Mouse (Mus musculus) hindbrain, embryonic 14.5 days (tissue): ENCODE data around the gene Cer1. TPM values are rescaled to one million over a fixed set of nuclear protein-coding genes. Genes with fewer than 3 reads are reported as not detected.
A peak's percentile ranks its signal among the peaks of the same experiment; 100 is the strongest.

Experiments
- ATAC-seq: fragments of 200-750 bp; cut with Nextera tagmentation; 2 replicates; pipeline ENCODE4 v1.8.0; 2017; ENCODE audit warnings: moderate number of reproducible peaks, mild to moderate bottlenecking, moderate TSS enrichment, moderate library complexity; ENCODE audit not compliant: low FRiP score
- DNase-seq: peaks from one replicate; pipeline ENCODE4 v3.0.0-alpha.2; 2015; ENCODE audit warnings: low spot score
- H3K27ac ChIP-seq: fragments of 300-500 bp; sonication (generic); 2 replicates; pipeline ENCODE4 v1.5.1; 2014; ENCODE audit warnings: mild to moderate bottlenecking, moderate library complexity
- H3K27me3 ChIP-seq: fragments of 300-500 bp; sonication (generic); 2 replicates; pipeline ENCODE4 v1.6.1; 2014; ENCODE audit warnings: mild to moderate bottlenecking, low read length, mixed read lengths; ENCODE audit not compliant: control insufficient read depth, insufficient read depth
- H3K36me3 ChIP-seq: fragments of 300-500 bp; sonication (generic); replicated peaks from 2 replicates; pipeline ENCODE4 v1.6.1; 2014; ENCODE audit not compliant: control insufficient read depth, insufficient read depth
- H3K4me1 ChIP-seq: fragments of 300-500 bp; sonication (generic); replicated peaks from 2 replicates; pipeline ENCODE4 v1.6.1; 2014; ENCODE audit warnings: antibody characterized with exemption, low read length, mixed read lengths; ENCODE audit not compliant: control insufficient read depth, insufficient read depth
- H3K4me2 ChIP-seq: fragments of 300-500 bp; sonication (generic); replicated peaks from 2 replicates; pipeline ENCODE4 v1.6.1; 2014; ENCODE audit warnings: mild to moderate bottlenecking, moderate library complexity
- H3K4me3 ChIP-seq: fragments of 300-500 bp; sonication (generic); replicated peaks from 2 replicates; pipeline ENCODE4 v1.5.1; 2014; ENCODE audit warnings: mild to moderate bottlenecking, low read length
- H3K9ac ChIP-seq: fragments of 300-500 bp; sonication (generic); 2 replicates; pipeline ENCODE4 v1.6.1; 2014
- H3K9me3 ChIP-seq: fragments of 300-500 bp; sonication (generic); 2 replicates; pipeline ENCODE4 v1.6.1; 2016; ENCODE audit warnings: low read length; ENCODE audit not compliant: control insufficient read depth
- WGBS: fragments of 180-500 bp; shearing (Covaris S2); extraction: QIAGEN DNeasy Blood & Tissue Kit; methylation state at CpG from one replicate; pipeline ENCODE4 v1.1.7; 2014; 5-methylcytosine and 5-hydroxymethylcytosine counted together
- polyA plus RNA-seq: library from polyadenylated mRNA; unstranded; fragments of >200 nt; fragmentation: Nextera tagmentation; extraction: Ambion mirVana; gene quantifications from 2 replicates; pipeline ENCODE4 v1.2.1, GENCODE M21; 2014

Cer1 gene
- polyA plus RNA-seq, 1 experiment from 2014 or later: not detected

- WGBS: 83% methylated on average over 8 of the region's 8 CpGs
- no peak for ATAC-seq
- H3K9ac ChIP-seq: no peak overlapping the region
Observed at GRCm38 (mm10) chr4:82864974-82865699, 19.8 kb downstream of the Cer1 start.

GRCm38 (mm10) chr4:82863316-82863715 is 21.6 kb downstream of the Cer1 start:
- ATAC-seq (no peak), DNase-seq (no peak)
- H3K27me3 ChIP-seq: no peaks in the 10 kb centered on the region
- no peak overlapping the region for H3K27ac ChIP-seq
- no peaks in the 10 kb centered on the region for H3K36me3 ChIP-seq
- H3K4me2 ChIP-seq: no peak overlapping the region
- H3K4me3 ChIP-seq: no peak overlapping the region
- H3K9ac ChIP-seq: no peak overlapping the region
- 77% methylated on average over 8 of the region's 8 CpGs for WGBS
- no peaks in the 10 kb centered on the region for H3K9me3 ChIP-seq
- peaks cover 12% of the 10 kb centered on the region for H3K4me1 ChIP-seq

More at GRCm38 (mm10) chr4:82864974-82865699, 19.8 kb downstream of the Cer1 start:
- 0 out of 2 replicates have a peak, but pooled peaks cover 2% of the 10 kb centered on the region for H3K4me1 ChIP-seq
- no peak for DNase-seq
- H3K4me2 ChIP-seq: no peak overlapping the region
- H3K27me3 ChIP-seq: no peaks in the 10 kb centered on the region
- no peaks in the 10 kb centered on the region for H3K9me3 ChIP-seq
- H3K27ac ChIP-seq: no peak overlapping the region
- no peak overlapping the region for H3K4me3 ChIP-seq
- no peaks in the 10 kb centered on the region for H3K36me3 ChIP-seq

- no peak overlapping the region for H3K27ac ChIP-seq
- H3K4me3 ChIP-seq: no peak overlapping the region
- H3K9me3 ChIP-seq: no peaks in the 10 kb centered on the region
- no peaks in the 10 kb centered on the region for H3K36me3 ChIP-seq
- H3K9ac ChIP-seq: no peak overlapping the region
- H3K4me2 ChIP-seq: no peak overlapping the region
- WGBS: 97% methylated on average over 2 of the region's 2 CpGs
- H3K4me1 ChIP-seq: peaks cover 22% of the 10 kb centered on the region
- no peaks in the 10 kb centered on the region for H3K27me3 ChIP-seq
- no peak for DNase-seq
- no peak for ATAC-seq
Observed at GRCm38 (mm10) chr4:82861451-82861850, 23.5 kb downstream of the Cer1 start.

DNA sequence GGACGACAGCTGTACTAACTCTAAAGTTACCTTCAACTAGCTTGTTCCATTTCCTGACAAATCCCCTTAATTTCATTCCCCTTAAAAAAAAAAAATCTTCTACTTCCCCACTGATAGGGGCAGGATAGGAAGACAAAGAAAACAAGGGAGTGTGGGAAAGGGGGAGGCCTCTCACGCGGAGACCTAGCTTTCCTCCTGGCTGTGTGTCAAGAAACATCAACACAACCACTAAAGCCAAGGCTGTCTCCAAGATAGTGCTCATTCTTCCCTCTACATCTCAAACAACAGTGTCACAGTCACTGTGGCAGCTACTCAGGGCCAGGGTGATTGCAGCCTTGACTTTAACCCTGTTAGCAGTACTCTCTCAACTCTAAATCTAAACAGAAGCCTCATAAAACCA is 24.4 kb downstream of the Cer1 start:
- Histone ChIP-seq H3K9me3 (no peaks in the 10 kb centered on the region), H3K9ac (no peak overlapping the region), H3K36me3 (no peaks in the 10 kb centered on the region), H3K4me3 (no peak overlapping the region), H3K4me1 (peaks cover 25% of the 10 kb centered on the region), H3K27ac (no peak overlapping the region), H3K27me3 (no peaks in the 10 kb centered on the region), H3K4me2 (no peak overlapping the region)
- WGBS: 45% methylated on average over 3 of the region's 3 CpGs
- DNase-seq: no peak
- ATAC-seq: no peak

- WGBS: under 1% methylated on average over 82 of the region's 82 CpGs
Observed at GRCm38 (mm10) chr4:82859131-82860125, 25.5 kb downstream of the Cer1 start, which contains the start of gene Zdhhc21. TSS of gene Zdhhc21 (minus strand) at chr4:82859958.

DNA sequence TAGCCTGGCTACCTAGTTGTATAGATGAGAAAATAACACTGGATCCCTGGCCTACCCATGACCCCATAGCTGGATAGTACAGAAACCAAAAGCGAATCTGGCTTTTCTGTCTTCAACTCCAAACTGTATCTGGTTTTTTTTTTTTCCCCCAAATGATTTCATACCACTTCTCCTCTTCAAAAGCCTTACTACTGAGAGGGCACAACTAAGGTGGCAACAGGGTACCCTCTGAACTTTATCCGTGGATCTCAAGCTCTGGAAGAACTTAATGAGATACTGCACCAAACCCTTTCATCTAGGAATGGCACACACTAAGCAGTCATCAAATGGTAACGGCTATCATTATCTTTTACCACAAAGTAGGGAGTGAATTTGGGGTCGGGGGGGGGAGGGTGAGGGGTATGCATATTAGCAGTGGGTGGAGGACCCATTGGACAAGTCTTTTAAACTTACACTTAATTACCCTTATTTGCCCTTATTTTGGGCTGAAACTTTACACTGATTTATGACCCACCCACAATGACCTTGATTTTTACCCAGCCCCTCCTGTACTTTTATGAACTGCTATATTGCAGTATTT is 26.4 kb downstream of the Cer1 start:
- WGBS: 24% methylated on average over 4 of the region's 4 CpGs
- H3K4me3 ChIP-seq: peak overlapping the region; percentile 81
- ATAC-seq (peak; percentile 0; the same call in 1 of the 2 replicates), DNase-seq (no peak)
- peak overlapping the region; percentile 87 for H3K4me2 ChIP-seq
- H3K9me3 ChIP-seq: no peaks in the 10 kb centered on the region
- H3K27me3 ChIP-seq: no peaks in the 10 kb centered on the region
- peaks cover 25% of the 10 kb centered on the region for H3K4me1 ChIP-seq
- peak overlapping the region; percentile 95; the same call in 1 of the 2 replicates for H3K27ac ChIP-seq
- no peaks in the 10 kb centered on the region for H3K36me3 ChIP-seq
- peak overlapping the region; percentile 94 for H3K9ac ChIP-seq

More at GRCm38 (mm10) chr4:82859131-82860125, 25.5 kb downstream of the Cer1 start, which contains the start of gene Zdhhc21:
- no peaks in the 10 kb centered on the region for H3K27me3 ChIP-seq
- no peaks in the 10 kb centered on the region for H3K36me3 ChIP-seq
- peak within 1 kb of the TSS; percentile 94 for H3K9ac ChIP-seq
- DNase-seq: peak; percentile 62
- ATAC-seq: peak; percentile 91
- H3K4me2 ChIP-seq: peak within 1 kb of the TSS; percentile 87
- peak within 1 kb of the TSS; percentile 95 for H3K27ac ChIP-seq
- peaks cover 25% of the 10 kb centered on the region for H3K4me1 ChIP-seq
- H3K4me3 ChIP-seq: peak within 1 kb of the TSS; percentile 81
- H3K9me3 ChIP-seq: no peaks in the 10 kb centered on the region

DNA sequence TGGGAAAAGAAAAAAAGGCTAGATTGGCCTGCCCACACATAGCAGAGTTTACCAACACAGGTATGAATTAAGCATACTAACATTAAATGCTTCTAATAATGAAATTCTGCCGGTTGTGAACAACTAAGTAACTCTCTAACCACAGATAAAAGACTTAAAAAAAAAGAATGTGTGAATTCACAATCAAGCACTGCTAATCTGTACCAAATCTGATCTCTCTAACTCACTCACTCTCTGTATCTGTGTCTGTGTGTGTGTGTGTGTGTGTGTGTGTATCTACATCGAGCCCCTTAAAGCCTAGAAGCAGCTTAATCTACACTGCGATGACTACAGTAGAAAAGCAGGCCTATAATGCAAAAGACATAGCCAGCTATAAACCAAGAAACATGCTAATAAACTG is 28.0 kb downstream of the Cer1 start:
- Histone ChIP-seq H3K27ac (no peak overlapping the region), H3K36me3 (peaks cover 5% of the 10 kb centered on the region; the same call in 1 of the 2 replicates), H3K4me1 (peaks cover 25% of the 10 kb centered on the region), H3K9me3 (no peaks in the 10 kb centered on the region), H3K9ac (no peak overlapping the region), H3K27me3 (no peaks in the 10 kb centered on the region), H3K4me3 (no peak overlapping the region), H3K4me2 (no peak overlapping the region)
- 93% methylated on average over 3 of the region's 3 CpGs for WGBS
- DNase-seq: no peak
- ATAC-seq: no peak

DNA sequence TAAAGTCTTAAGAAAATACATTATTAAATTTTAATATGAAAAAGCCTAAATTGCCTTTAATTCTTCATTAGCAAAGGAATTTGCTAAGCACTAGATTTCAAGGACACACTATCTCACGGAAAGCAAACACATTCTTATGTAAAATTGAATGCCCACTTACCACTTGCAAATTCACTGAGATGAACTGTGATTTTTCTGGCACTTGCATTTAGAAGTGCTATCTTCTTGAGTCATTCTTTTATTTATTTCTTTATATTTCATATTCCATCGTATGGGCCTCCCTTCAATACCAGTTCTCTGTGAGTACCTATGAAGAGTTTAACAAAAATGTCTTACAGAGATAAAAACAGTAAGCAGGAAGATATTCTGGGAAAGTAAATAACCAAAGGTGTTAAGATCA is 31.1 kb downstream of the Cer1 start:
- H3K27me3 ChIP-seq: no peaks in the 10 kb centered on the region
- 86% methylated on average over 2 of the region's 2 CpGs for WGBS
- H3K4me3 ChIP-seq: no peak overlapping the region
- no peak overlapping the region for H3K9ac ChIP-seq
- H3K36me3 ChIP-seq: peaks cover 8% of the 10 kb centered on the region; the same call in 1 of the 2 replicates
- DNase-seq: no peak
- no peak for ATAC-seq
- no peak overlapping the region for H3K4me2 ChIP-seq
- H3K9me3 ChIP-seq: no peaks in the 10 kb centered on the region
- no peak overlapping the region for H3K27ac ChIP-seq
- H3K4me1 ChIP-seq: peaks cover 18% of the 10 kb centered on the region
